Mouse (Mus musculus) testis, adult 2 months (tissue): ENCODE measurements around the gene Ubr4. TPM values are rescaled to one million over a fixed set of nuclear protein-coding genes. Genes with fewer than 3 reads are reported as not detected.

Source experiments
- H3K27ac ChIP-seq: fragments of 200-500 bp; 2 replicates; pipeline ENCODE4 v1.5.1; 2012; ENCODE audit warnings: low read depth, low read length; ENCODE audit not compliant: control insufficient read depth, insufficient read depth
- H3K27me3 ChIP-seq: fragments of 200-500 bp; 2 replicates; pipeline ENCODE4 v1.6.1; 2012; ENCODE audit warnings: mild to moderate bottlenecking, low read length, moderate library complexity; ENCODE audit not compliant: control insufficient read depth, insufficient read depth
- H3K36me3 ChIP-seq: fragments of 200-500 bp; 2 replicates; pipeline ENCODE4 v1.6.1; 2012; ENCODE audit warnings: mild to moderate bottlenecking, low read length; ENCODE audit not compliant: control insufficient read depth, insufficient read depth
- H3K4me1 ChIP-seq: fragments of 200-500 bp; 2 replicates; pipeline ENCODE4 v1.6.1; 2012; ENCODE audit warnings: low read length; ENCODE audit not compliant: control insufficient read depth, insufficient read depth
- H3K4me3 ChIP-seq: fragments of 200-500 bp; 2 replicates; pipeline ENCODE4 v1.5.1; 2012; ENCODE audit warnings: low read depth, mild to moderate bottlenecking, low read length, moderate library complexity, mixed read lengths; ENCODE audit not compliant: control insufficient read depth
- CTCF ChIP-seq: fragments of 200-500 bp; IDR thresholded peaks from 2 replicates; pipeline ENCODE4 v1.5.1; 2012; ENCODE audit warnings: low read depth, mild to moderate bottlenecking, inconsistent platforms, low read length, moderate library complexity; ENCODE audit not compliant: control insufficient read depth, insufficient read depth, insufficient replicate concordance
- POLR2A ChIP-seq: fragments of 200-500 bp; IDR thresholded peaks from 2 replicates; pipeline ENCODE4 v1.6.1; 2012; ENCODE audit warnings: low read depth, mild to moderate bottlenecking, inconsistent platforms, low read length, moderate library complexity; ENCODE audit not compliant: control insufficient read depth
- polyA plus RNA-seq: library from polyadenylated mRNA; depleted of rRNA; stranded (reverse); fragments of >200 nt; gene quantifications from 2 replicates; pipeline ENCODE4 v1.2.3, GENCODE M21; 2012

Gene Ubr4
- polyA plus RNA-seq, 1 experiment = 312 TPM

GRCm38 (mm10) chr4:139446176-139446575 is 93.8 kb downstream of the Ubr4 start:
- H3K4me1 ChIP-seq = no peaks in the 10 kb centered on the region; the same call in 1 of the 2 replicates
- no peaks in the 10 kb centered on the region for H3K27me3 ChIP-seq
- H3K36me3 ChIP-seq = peaks cover 2% of the 10 kb centered on the region
- TF ChIP-seq CTCF (no peak), POLR2A (no peak)
- no peak overlapping the region for H3K4me3 ChIP-seq
- no peak overlapping the region for H3K27ac ChIP-seq

GRCm38 (mm10) chr4:139446731-139447675 is 94.6 kb downstream of the Ubr4 start:
- peak overlapping the region; percentile 15; the same call in 1 of the 2 replicates for H3K27ac ChIP-seq
- H3K36me3 ChIP-seq = peaks cover 2% of the 10 kb centered on the region
- TF ChIP-seq CTCF = no peak
- no peaks in the 10 kb centered on the region for H3K27me3 ChIP-seq
- H3K4me3 ChIP-seq = no peak overlapping the region
- H3K4me1 ChIP-seq = no peaks in the 10 kb centered on the region; the same call in 1 of the 2 replicates

GRCm38 (mm10) chr4:139452944-139453700 is 100.7 kb downstream of the Ubr4 start:
- no peak for TF ChIP-seq POLR2A
- no peak for TF ChIP-seq CTCF
- Histone ChIP-seq H3K27me3 (no peaks in the 10 kb centered on the region), H3K27ac (no peak overlapping the region)

GRCm38 (mm10) chr4:139454339-139454738 is 101.9 kb downstream of the Ubr4 start:
- TF ChIP-seq CTCF (no peak), POLR2A (no peak)
- no peak overlapping the region for H3K27ac ChIP-seq
- H3K36me3 ChIP-seq = peaks cover 2% of the 10 kb centered on the region
- H3K27me3 ChIP-seq = no peaks in the 10 kb centered on the region
- no peaks in the 10 kb centered on the region for H3K4me1 ChIP-seq
- no peak overlapping the region for H3K4me3 ChIP-seq

More at GRCm38 (mm10) chr4:139452944-139453700, 100.7 kb downstream of the Ubr4 start:
- Histone ChIP-seq H3K4me1 (no peaks in the 10 kb centered on the region; the same call in 1 of the 2 replicates), H3K4me3 (no peak overlapping the region), H3K36me3 (peaks cover 2% of the 10 kb centered on the region)

GRCm38 (mm10) chr4:139459970-139460369 is 107.6 kb downstream of the Ubr4 start:
- Histone ChIP-seq H3K27ac (no peak overlapping the region), H3K27me3 (no peaks in the 10 kb centered on the region), H3K4me1 (no peaks in the 10 kb centered on the region), H3K4me3 (no peak overlapping the region), H3K36me3 (no peaks in the 10 kb centered on the region; the same call in none of the 2 replicates)
- TF ChIP-seq CTCF (no peak), POLR2A (no peak)

- H3K27ac ChIP-seq = no peak overlapping the region
- H3K4me3 ChIP-seq = no peak overlapping the region
- peaks cover 9% of the 10 kb centered on the region; the same call in 1 of the 2 replicates for H3K36me3 ChIP-seq
- no peaks in the 10 kb centered on the region for H3K27me3 ChIP-seq
- H3K4me1 ChIP-seq = no peaks in the 10 kb centered on the region
- TF ChIP-seq CTCF (no peak), POLR2A (no peak)
Measured at GRCm38 (mm10) chr4:139464163-139464562, 111.8 kb downstream of the Ubr4 start.

GRCm38 (mm10) chr4:139466541-139466940 is 114.1 kb downstream of the Ubr4 start:
- TF ChIP-seq CTCF (no peak), POLR2A (no peak)
- Histone ChIP-seq H3K36me3 (peaks cover 12% of the 10 kb centered on the region), H3K27me3 (no peaks in the 10 kb centered on the region), H3K4me3 (no peak overlapping the region), H3K4me1 (no peaks in the 10 kb centered on the region), H3K27ac (no peak overlapping the region)
